Mouse (Mus musculus) frontal cortex, postnatal 14 days (tissue): ENCODE measurements around the gene Nacc1.
"Not testable (repeated sequence)": the region's sequence is repeated elsewhere in the genome, so short reads cannot be mapped to it uniquely, and the experiment has no call there.

Experiments used
- DNase-seq, 2 experiments: peaks; one replicate each; pipeline ENCODE4 v3.0.0; 2022; ENCODE audit warnings: low spot score in 2 of 2

The Nacc1 gene

DNA sequence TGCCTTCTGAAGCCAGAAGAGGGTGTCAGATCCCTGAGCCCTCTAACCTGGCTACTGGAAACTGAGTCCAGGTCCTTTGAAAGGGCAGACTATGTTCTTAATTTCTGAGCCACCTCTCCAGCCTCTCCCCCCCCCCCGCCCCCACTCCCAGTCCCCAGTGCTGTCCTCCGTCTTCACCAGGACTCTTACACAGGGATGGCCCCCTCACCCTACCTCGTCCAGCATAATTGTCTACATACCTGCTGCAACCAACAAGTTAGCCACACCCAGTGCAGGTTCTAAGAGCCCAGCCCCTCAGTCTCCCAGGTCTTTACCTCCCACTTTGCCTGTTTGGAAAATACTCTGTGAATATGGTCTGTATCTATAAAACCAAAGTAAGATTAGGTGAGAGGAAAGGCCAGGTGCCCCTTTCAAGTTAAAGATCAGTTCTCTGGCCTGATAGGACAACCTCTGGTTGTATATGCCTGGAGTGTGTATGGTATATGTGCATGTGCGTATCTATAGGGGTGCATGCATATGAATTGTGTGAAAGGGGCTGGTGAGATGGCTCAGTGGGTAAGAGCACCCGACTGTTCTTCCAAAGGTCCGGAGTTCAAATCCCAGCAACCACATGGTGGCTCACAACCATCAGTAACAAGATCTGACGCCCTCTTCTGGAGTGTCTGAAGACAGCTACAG is 46.9 kb downstream of the Nacc1 start:
- DNase-seq: no peak

DNA sequence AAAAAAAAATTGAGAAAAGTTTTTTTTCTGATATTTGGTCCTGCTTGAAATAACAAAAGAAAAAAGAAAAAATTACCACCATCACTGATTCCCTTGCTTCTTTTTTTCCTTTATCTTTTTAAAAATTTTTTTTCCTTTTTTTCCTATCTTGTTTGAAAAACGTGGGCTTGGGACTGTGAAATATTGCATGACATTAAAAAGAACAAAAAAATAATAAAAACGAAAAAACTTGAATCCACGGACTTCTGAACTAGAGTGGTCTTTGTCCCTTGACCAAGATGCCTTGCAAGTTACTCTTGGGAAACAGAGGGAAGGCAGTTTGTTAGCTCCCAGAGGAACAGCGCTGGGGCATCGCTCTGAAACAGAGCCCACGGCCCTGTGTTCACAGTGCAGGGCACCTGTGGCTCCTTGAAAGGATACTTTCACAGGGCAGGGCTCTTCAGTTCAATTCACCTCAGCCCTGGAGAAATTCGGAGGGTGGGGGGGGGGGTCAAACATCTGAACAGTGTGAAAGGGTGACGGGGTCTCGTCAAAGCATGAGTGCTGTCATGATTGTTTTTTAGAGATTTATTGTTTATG is 47.6 kb downstream of the Nacc1 start:
- no peak for DNase-seq

DNA sequence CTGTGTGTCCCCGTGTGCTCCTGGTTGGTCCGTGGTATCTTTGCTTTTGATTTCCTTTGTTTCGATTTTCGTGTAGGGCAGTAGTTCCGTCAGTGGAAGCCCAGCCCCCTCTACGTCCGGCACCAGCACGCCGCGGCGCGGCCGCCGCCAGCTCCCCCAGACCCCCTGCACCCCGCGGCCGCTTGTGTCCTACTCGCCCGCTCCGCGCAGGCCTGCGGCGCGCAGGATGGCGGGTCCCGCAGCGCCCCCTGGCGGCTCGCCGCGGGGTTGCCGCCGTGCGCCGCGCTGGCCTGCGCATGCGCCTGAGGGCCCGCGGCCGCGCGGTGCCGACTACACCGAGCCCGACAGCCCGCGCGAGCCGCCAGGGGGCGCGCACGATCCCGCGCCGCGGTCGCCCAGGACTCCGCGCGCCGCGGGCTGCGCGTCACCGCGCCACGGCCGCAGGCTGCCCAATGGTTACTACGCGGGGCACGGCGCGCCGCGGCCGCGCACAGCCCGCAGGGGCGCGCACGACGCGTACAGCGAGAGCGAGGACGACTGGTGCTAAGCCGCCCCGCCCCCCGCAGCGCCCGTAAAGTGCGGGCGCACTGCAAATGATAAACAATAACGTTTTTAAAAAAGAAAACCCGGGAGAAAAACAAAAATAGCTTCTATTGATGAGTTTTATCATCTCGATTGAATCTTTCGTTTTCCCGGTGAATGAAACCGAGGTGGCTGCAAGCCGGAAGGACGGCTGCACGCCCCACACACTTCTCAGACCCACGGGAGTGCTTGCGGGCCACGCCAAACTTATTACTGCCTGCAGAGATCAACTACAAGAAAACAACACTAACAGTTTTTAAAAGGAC is 48.3 kb downstream of the Nacc1 start:
- peak; percentile 82 to 84 for DNase-seq

DNA sequence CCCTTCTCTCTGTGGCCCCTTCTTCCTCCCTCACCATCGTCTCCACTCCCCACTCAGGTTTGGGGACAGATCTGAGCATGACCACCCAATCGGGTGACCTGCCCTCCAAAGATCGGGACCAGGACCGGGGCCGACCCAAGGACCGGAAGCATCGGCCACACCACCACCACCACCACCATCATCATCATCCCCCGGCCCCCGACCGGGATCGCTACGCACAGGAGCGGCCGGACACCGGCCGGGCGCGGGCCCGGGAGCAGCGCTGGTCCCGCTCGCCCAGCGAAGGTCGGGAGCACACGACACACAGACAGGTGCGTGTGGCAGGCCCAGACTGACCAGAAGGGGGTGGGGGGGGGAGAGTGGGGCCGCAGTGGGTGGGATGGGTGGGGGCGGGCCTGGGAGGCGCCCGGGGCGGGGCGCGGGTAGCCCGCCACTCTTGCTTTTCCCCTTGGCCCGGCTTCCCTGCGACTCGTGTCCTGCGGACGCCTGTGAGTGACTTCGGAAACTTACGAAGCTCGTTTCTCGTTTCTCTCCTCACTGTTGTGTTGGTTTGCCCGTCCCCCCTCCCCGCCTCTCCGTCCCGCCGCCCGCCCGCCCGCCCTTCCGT is 49.0 kb downstream of the Nacc1 start:
- DNase-seq: no peak

DNA sequence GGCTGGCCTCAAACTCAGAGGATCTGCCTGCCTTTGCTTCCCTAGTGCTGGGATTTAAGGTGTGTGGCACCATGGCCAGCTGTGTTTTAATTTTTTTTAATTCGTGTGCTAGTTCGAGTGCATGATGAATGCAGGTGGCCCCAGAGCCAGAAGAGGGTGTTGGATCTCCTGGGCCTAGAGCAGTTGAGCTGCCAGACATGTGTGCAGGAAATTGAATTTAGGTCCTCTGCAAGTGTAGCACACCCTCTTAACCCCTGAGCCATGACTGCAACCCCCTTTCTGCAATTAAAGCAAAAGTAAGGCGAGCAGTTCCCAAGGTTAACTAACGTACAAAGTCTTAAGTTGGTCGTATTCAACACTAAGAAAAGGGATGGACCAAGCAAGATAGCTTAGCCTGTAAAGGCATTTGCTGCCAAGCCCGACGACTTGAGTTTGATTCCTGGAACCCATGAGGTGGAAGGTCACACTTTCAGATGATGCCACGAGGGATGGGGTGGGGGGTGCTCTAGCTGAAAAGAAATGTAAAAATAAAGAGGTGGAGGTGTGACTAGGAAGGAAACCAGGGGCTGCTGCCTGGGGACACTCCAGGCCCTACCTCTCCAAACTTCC is 49.6 kb downstream of the Nacc1 start:
- no peak for DNase-seq

DNA sequence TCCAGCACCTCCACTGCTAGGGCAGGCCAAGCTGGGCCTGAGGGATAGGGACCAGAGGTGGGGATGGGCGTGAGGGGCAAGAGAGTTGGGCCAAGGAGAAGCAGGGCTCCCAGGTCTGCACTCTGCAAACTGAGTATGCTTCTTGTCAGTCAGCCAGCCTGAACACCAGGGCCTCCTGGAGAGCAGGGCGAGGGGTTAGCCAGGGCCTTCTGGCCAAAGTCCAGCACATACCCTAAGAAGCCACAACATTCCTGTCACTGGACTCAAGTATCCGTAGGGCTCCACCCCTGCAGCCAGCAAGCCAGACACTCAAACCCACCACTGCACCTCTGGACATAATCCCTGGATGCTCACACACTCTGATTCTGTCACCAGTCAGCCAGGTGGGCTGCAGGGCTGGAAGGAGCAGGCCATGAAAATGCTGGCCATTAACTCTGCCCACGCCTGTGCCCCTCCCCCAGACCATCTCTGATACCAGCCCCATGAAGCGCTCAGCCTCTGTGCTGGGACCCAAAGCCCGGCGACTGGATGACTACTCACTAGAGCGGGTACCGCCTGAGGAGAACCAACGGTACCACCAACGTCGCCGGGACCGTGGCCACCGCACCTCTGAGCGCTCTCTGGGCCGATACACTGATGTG is 51.5 kb downstream of the Nacc1 start:
- no peak for DNase-seq

DNA sequence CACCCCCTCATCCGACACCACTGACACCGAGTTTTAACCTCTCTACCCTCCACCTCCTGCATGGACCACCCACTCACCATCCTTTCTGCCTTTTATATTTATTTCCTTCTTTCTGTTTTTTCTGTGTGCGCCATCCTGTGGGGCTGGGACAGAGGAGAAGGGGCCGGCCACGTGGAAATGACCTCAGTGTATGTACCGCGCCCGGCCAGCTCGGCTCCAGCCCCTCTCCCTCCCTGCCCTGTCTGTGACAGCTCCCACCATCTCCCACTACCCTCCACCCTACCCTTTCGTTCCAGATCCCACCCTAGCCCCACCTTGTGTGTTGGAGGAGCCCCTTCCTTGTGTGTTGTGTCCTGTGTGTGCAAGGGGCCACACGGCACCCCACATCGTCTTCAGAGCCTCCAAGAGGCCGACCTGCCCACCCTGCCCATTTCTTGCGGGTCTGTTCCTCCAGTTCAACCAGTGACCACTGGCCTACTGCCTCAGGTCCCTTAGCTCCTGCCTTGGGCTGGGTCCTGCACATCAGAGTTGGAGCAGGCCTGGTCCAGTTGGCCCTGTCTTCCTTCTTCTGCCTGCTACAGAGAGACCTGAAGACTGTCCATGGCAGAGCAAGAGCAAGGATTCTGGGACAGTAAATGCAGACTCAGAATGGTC is 52.1 kb downstream of the Nacc1 start:
- DNase-seq: no peak

DNA sequence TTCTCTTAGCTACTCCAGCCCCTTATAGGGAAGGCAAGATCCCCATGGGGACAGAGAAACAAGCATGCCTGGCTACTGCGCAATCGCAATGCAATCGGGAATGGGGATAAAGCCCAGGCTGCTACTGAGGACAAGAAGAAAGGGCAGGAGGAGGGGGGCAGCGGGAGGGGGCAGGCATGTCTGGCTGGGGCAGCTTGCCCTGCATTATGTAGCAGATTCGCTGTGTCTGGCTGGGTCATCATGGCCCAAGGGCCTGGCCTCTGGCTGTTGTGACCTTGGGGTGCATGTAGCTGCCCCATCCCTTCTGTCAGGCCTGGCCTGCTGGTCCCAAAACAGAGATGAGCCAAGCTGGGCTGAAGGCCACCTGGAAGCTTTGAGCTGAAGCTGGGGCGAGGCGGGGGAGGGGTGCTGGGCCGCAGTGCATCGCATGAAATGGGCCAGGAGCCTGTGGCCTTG is 52.8 kb downstream of the Nacc1 start:
- no peak for DNase-seq

DNA sequence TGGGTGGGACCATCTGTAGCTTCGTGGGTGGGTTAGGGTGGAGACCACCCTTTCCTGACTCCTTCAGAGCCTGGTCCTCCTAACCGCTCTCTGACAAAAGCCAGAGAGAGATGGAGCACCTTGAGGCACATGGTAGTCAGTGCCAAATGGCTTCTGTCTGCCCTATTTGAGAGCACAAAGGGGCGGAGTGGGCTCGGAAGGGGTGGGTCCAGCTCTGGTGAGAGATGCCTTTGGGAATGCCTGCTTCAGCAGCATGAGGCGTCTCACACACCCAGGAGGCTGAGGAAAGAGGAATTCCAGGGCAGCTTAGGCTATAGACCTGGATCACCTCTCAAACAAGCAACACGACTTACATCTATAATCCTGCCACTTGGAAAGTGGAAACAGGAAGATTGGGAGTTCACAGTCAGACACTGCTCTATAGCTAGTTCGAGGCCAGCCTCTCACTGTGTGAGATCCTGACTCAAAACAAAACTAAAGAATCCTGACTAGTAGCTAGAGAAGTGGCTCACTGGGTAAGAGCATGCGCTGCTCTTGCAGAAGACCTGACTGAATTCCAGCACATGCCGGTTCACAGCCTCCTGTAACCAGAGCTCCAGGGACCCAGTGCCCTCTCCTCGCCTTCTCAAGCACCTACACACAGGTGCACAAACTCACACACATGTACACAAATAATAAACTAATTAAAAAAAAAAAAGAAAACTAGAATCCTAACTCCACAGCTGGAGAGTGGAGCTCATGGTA is 53.6 kb downstream of the Nacc1 start:
- no peak for DNase-seq

DNA sequence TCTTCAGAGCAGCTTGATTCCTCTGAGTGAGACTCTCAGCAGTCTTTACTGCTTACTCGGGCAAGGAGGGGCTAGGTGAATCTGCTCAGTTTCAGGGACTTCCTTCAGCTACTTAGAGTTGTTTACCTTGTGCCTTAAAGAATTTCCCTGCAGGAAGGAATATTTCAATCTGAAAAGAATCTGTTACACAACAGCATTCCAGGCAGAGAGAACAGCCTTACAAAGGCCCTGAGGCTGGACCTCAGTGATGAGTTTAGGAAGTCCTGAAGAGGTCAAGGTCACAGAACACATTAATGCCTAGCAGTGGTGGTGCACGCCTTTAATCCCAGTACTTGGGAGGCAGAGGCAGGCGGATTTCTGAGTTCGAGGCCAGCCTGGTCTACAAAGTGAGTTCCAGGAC is 55.8 kb downstream of the Nacc1 start:
- DNase-seq: no peak

DNA sequence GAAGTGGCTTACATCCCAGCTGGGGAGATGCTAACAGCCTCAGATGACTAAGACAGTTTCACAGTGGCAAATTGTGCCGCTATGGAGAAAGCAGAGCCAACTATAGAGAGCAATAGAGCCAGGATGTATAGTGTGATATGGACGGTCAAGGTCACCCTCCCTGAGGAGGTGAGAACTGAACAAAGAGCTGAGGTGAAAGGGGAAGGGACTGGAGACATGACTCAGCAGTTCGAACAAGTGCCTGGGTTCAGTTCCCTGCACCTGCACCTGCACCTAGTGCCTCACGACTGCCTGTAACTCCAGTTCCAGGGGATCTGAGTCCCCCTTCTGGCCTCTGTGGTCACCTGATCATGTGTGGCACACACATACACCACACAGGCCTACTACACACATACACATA is 57.5 kb downstream of the Nacc1 start:
- no peak for DNase-seq

DNA sequence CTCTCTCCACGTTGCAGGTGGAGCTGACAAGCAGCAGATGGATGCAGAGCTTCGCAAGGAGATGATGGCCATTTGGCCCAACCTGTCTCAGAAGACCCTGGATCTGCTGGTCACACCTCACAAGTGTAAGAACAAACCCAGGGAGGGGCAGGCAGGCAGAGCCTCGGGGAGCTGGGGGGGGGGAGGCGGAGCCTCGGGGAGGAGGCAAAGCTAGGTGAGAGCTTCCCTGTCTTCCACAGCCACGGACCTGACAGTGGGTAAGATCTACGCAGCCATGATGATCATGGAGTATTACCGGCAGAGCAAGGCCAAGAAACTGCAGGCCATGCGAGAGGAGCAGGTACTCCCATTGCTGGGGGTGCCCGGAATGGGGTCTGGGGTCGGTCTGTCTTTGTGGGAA is 58.1 kb downstream of the Nacc1 start:
- DNase-seq: no peak

DNA sequence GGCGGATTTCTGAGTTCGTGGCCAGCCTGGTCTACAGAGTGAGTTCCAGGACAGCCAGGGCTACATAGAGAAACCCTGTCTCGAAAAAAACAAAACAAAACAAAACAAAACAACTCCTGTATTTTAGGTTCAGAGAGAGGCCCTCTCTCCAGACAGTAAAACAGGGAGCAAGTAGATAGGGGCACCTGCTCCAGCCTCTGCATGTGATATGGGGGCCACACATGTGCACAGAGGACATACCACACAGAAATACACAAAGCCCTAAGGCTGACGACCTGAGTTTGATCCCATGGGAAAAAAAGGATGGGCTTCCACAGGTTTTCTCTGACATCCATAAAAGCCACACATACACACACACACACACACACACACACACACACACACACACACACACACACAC is 64.2 kb downstream of the Nacc1 start:
- not testable (repeated sequence) for DNase-seq

DNA sequence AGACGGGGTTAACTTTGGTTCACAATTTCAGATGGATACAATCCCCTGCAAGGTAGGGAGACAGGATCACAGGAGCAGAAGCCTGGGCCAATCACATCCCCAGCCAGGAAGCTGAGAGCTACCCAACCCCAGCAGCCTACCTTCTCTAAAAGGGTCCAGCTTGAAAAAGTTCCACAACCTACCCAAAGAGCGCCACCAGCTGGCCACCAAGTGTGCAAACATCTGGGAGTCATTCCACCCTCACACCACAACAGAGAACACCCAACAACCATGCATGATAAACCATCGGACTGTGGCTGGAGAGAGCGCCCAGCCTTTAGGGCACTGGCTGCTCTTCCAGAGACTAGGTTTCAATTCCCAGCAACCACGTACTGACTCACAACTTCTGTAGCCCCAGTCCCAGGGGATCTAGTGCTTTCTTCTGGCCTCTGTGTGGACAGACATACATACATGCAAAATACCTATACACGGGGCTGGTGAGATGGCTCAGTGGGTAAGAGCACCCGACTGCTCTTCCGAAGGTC is 66.5 kb downstream of the Nacc1 start:
- no peak for DNase-seq
